Mouse (Mus musculus): Measurements from ENCODE around the gene Acr.

Gene Acr

GRCm38 (mm10) chr15:89547824-89548601 is 20.1 kb upstream of the Acr start:
- DNase-seq (ENCODE audit: low read depth), result no peak

GRCm38 (mm10) chr15:89548837-89549236 is 19.3 kb upstream of the Acr start:
- DNase-seq (ENCODE audit: low read depth), result no peak

GRCm38 (mm10) chr15:89550506-89550905 is 17.6 kb upstream of the Acr start:
- DNase-seq (ENCODE audit: low read depth), result no peak

GRCm38 (mm10) chr15:89551733-89552132 is 16.4 kb upstream of the Acr start:
- no peak for DNase-seq (ENCODE audit: low read depth)

- peak; percentile 86 for DNase-seq (ENCODE audit: low read depth)
Observed at GRCm38 (mm10) chr15:89555591-89555990, 12.5 kb upstream of the Acr start.

- no peak for DNase-seq (ENCODE audit: low read depth)
Observed at GRCm38 (mm10) chr15:89556401-89557178, 11.5 kb upstream of the Acr start.

GRCm38 (mm10) chr15:89557179-89557995 is 10.7 kb upstream of the Acr start:
- no peak for DNase-seq (ENCODE audit: low read depth)

GRCm38 (mm10) chr15:89557996-89558390 is 10.1 kb upstream of the Acr start:
- DNase-seq (ENCODE audit: low read depth), result no peak

- no peak for DNase-seq (ENCODE audit: low read depth)
Observed at GRCm38 (mm10) chr15:89559202-89559731, 8.9 kb upstream of the Acr start.

- peak; percentile 83 for DNase-seq (ENCODE audit: low read depth)
Observed at GRCm38 (mm10) chr15:89572147-89572546, 4.0 kb downstream of the Acr start.

GRCm38 (mm10) chr15:89582494-89582893 is 14.4 kb downstream of the Acr start:
- no peak for DNase-seq (ENCODE audit: low read depth)

GRCm38 (mm10) chr15:89585101-89585500 is 17.0 kb downstream of the Acr start:
- DNase-seq (ENCODE audit: low read depth), result peak; percentile 14

- DNase-seq (ENCODE audit: low read depth), result no peak
Observed at GRCm38 (mm10) chr15:89585631-89586030, 17.5 kb downstream of the Acr start.

- DNase-seq (ENCODE audit: low read depth), result no peak
Observed at GRCm38 (mm10) chr15:89589146-89589545, 21.0 kb downstream of the Acr start.

- no peak for DNase-seq (ENCODE audit: low read depth)
Observed at GRCm38 (mm10) chr15:89591317-89591716, 23.2 kb downstream of the Acr start.

- DNase-seq (ENCODE audit: low read depth), result peak; percentile 92
Observed at GRCm38 (mm10) chr15:89591723-89592455, 23.8 kb downstream of the Acr start, which contains the start of gene Rabl2. Gene Rabl2, minus strand, starts transcription at chr15:89591923.

GRCm38 (mm10) chr15:89592548-89592947 is 24.4 kb downstream of the Acr start:
- no peak for DNase-seq (ENCODE audit: low read depth)

- peak; percentile 60 for DNase-seq (ENCODE audit: low read depth)
Observed at GRCm38 (mm10) chr15:89605822-89606570, 37.9 kb downstream of the Acr start.

- DNase-seq (ENCODE audit: low read depth), result peak; percentile 34
Observed at GRCm38 (mm10) chr15:89607480-89607879, 39.4 kb downstream of the Acr start.

- peak; percentile 52 for DNase-seq (ENCODE audit: low read depth)
Observed at GRCm38 (mm10) chr15:89607888-89608287, 39.8 kb downstream of the Acr start.

All from 416B (cell line).